Mouse (Mus musculus): Measurements from ENCODE around the gene Cpeb3. TPM values are rescaled to one million over a fixed set of nuclear protein-coding genes. Genes with fewer than 3 reads are reported as not detected.

Cpeb3 gene
- polyA plus RNA-seq, 1 experiment from 2014 or later: 1.2 TPM

GRCm38 (mm10) chr19:37069243-37069642, 139.2 kb downstream of the Cpeb3 start:
- no peaks in the 10 kb centered on the region for H3K36me3 ChIP-seq
- H3K4me3 ChIP-seq: no peak overlapping the region
- DNase-seq (ENCODE audit: low spot score): no peak
- H3K4me1 ChIP-seq: 0 out of 2 replicates have a peak, but pooled peaks cover 2% of the 10 kb centered on the region
- no peak overlapping the region for H3K27ac ChIP-seq (replicated peaks)
- no peaks in the 10 kb centered on the region for H3K9me3 ChIP-seq (replicated peaks)
- H3K27me3 ChIP-seq (ENCODE audit: low read depth, poor library complexity, severe bottlenecking): no peaks in the 10 kb centered on the region
- 86% methylated on average over 4 of the region's 4 CpGs for WGBS

GRCm38 (mm10) chr19:37060078-37060477, 148.3 kb downstream of the Cpeb3 start:
- 92% methylated on average over 4 of the region's 4 CpGs for WGBS
- Histone ChIP-seq H3K4me1 (peaks cover 3% of the 10 kb centered on the region; the same call in 1 of the 2 replicates), H3K27ac (replicated peaks) (no peak overlapping the region), H3K36me3 (no peaks in the 10 kb centered on the region), H3K9me3 (replicated peaks) (no peaks in the 10 kb centered on the region), H3K27me3 (ENCODE audit: low read depth, poor library complexity, severe bottlenecking) (no peaks in the 10 kb centered on the region), H3K4me3 (no peak overlapping the region)
- no peak for DNase-seq (ENCODE audit: low spot score)

DNA sequence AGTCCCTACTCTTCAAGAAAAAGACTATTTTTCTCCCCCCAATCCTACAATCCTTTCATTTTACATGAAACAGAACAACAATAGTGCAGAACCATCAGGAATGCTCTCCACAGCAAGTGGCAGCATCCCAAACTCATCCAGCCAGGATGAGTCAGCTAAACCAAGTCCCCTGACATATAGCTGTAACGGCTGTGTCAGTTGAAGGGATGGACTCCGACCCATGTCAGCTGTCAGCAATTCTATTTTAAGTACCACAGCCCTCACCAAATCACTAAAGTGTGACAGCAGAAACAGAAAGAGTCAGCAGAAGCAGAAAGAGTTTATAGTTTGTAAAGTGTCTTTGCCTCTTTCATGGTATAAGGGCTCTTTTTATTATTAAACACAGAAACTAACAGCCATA, 148.8 kb downstream of the Cpeb3 start:
- no peaks in the 10 kb centered on the region for H3K36me3 ChIP-seq
- no peak overlapping the region for H3K27ac ChIP-seq (replicated peaks)
- 72% methylated on average over 2 of the region's 2 CpGs for WGBS
- no peaks in the 10 kb centered on the region for H3K9me3 ChIP-seq (replicated peaks)
- H3K4me3 ChIP-seq: no peak overlapping the region
- H3K4me1 ChIP-seq: peaks cover 3% of the 10 kb centered on the region; the same call in 1 of the 2 replicates
- no peaks in the 10 kb centered on the region for H3K27me3 ChIP-seq (ENCODE audit: low read depth, poor library complexity, severe bottlenecking)
- no peak for DNase-seq (ENCODE audit: low spot score)

DNA sequence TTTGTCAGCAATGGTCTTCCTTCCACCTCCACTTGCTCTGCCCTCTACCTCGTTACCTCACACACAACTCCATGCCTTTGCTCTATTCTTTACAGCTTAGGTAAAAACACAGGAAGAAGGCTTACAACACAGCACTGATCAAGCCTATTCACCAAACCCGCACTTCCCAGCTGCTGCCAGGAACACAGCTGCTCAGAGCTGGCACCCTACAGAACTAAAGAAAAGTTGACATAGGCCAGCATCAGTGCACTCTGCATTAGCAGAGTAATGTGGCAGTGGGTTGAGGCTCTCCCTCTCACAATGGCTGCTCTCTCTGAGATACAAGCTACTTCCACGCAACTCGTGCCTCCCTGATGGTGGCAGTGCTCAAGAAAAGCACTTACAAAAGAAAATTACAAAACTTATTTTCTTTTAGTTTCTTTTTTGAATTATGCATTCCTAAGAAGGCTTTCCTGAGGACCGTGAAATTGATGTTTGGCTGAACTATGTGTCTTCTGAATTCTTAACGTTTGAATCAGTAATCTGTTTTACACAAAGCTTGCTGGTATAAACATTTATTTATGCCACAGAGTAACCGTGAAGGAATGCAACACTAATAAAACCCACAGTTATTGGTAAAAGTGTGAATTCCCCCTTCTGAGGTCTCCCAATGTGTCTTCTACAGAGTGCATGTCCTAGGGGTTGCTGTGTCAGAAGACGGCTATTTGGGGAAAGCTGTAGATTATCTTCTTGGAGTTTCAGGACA, 151.1 kb downstream of the Cpeb3 start:
- H3K9me3 ChIP-seq (replicated peaks): no peaks in the 10 kb centered on the region
- H3K27me3 ChIP-seq (ENCODE audit: low read depth, poor library complexity, severe bottlenecking): no peaks in the 10 kb centered on the region
- H3K4me3 ChIP-seq: no peak overlapping the region
- H3K36me3 ChIP-seq: no peaks in the 10 kb centered on the region
- H3K4me1 ChIP-seq: peaks cover 3% of the 10 kb centered on the region; the same call in 1 of the 2 replicates
- WGBS: 87% methylated on average over 8 of the region's 8 CpGs
- DNase-seq (ENCODE audit: low spot score): no peak
- H3K27ac ChIP-seq (replicated peaks): no peak overlapping the region

GRCm38 (mm10) chr19:37055976-37056556, 152.3 kb downstream of the Cpeb3 start:
- H3K27ac ChIP-seq (replicated peaks): no peak overlapping the region
- H3K9me3 ChIP-seq (replicated peaks): no peaks in the 10 kb centered on the region
- H3K4me1 ChIP-seq: peaks cover 3% of the 10 kb centered on the region; the same call in 1 of the 2 replicates
- 84% methylated on average over 4 of the region's 4 CpGs for WGBS
- no peak for DNase-seq (ENCODE audit: low spot score)
- no peak overlapping the region for H3K4me3 ChIP-seq
- no peaks in the 10 kb centered on the region for H3K36me3 ChIP-seq
- H3K27me3 ChIP-seq (ENCODE audit: low read depth, poor library complexity, severe bottlenecking): no peaks in the 10 kb centered on the region

GRCm38 (mm10) chr19:37050643-37051345, 157.6 kb downstream of the Cpeb3 start:
- H3K4me3 ChIP-seq: no peak overlapping the region
- WGBS: 82% methylated on average over 4 of the region's 4 CpGs
- H3K9me3 ChIP-seq (replicated peaks): no peaks in the 10 kb centered on the region
- H3K36me3 ChIP-seq: no peaks in the 10 kb centered on the region
- no peaks in the 10 kb centered on the region for H3K27me3 ChIP-seq (ENCODE audit: low read depth, poor library complexity, severe bottlenecking)
- H3K27ac ChIP-seq (replicated peaks): no peak overlapping the region
- DNase-seq (ENCODE audit: low spot score): peak; percentile 19
- no peaks in the 10 kb centered on the region for H3K4me1 ChIP-seq

DNA sequence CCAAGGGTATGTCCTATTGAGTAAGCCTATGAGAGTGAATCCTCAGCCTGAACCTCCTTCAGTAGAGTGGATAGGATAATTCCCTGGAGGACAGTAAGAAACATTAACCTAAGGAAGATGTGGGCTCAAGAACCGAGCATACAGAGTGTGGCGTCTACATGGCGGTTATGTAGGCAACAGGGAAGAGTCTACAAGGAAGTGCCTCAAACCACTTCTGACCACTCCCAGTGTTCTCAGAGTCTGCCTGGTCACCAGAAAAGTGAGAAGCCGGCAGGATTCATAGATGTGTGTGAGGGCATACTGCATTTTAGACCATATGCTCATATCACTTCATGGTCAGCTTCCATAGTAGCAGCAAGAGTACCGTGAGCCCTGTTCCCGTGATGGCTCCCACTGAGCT, 159.9 kb downstream of the Cpeb3 start:
- Histone ChIP-seq H3K9me3 (replicated peaks) (no peaks in the 10 kb centered on the region), H3K36me3 (no peaks in the 10 kb centered on the region), H3K27me3 (ENCODE audit: low read depth, poor library complexity, severe bottlenecking) (no peaks in the 10 kb centered on the region), H3K4me1 (no peaks in the 10 kb centered on the region), H3K27ac (replicated peaks) (no peak overlapping the region), H3K4me3 (no peak overlapping the region)
- WGBS: 92% methylated on average over 6 of the region's 6 CpGs
- no peak for DNase-seq (ENCODE audit: low spot score)

- no peaks in the 10 kb centered on the region for H3K9me3 ChIP-seq (replicated peaks)
- no peaks in the 10 kb centered on the region for H3K36me3 ChIP-seq
- no peak overlapping the region for H3K27ac ChIP-seq (replicated peaks)
- no peaks in the 10 kb centered on the region for H3K27me3 ChIP-seq (ENCODE audit: low read depth, poor library complexity, severe bottlenecking)
- no peak overlapping the region for H3K4me3 ChIP-seq
- WGBS: 89% methylated on average over 10 of the region's 10 CpGs
- no peaks in the 10 kb centered on the region for H3K4me1 ChIP-seq
- no peak for DNase-seq (ENCODE audit: low spot score)
Measured at GRCm38 (mm10) chr19:37044431-37044830, 164.0 kb downstream of the Cpeb3 start.

DNA sequence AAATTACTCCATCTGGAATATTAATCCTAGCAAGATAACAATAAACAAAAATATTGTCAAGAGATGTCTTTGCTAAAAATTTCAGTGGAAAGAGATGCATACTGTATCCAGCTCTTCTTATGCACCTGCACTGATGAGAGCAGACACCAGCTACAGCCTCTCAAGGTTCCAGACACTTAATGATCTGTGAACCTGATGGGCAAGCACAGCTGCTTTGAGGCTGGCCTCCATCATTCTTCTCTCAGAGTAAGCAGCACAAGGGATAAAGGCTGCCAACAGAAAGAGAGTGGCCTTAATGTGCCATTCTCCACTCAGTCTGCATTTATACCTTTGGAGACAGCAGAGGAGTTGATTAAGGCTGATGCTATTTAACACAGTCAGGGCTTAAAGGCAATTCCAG, 167.5 kb downstream of the Cpeb3 start:
- Histone ChIP-seq H3K36me3 (no peaks in the 10 kb centered on the region), H3K27me3 (ENCODE audit: low read depth, poor library complexity, severe bottlenecking) (no peaks in the 10 kb centered on the region), H3K4me3 (no peak overlapping the region), H3K27ac (replicated peaks) (no peak overlapping the region), H3K9me3 (replicated peaks) (no peaks in the 10 kb centered on the region), H3K4me1 (no peaks in the 10 kb centered on the region)
- DNase-seq (ENCODE audit: low spot score): no peak

DNA sequence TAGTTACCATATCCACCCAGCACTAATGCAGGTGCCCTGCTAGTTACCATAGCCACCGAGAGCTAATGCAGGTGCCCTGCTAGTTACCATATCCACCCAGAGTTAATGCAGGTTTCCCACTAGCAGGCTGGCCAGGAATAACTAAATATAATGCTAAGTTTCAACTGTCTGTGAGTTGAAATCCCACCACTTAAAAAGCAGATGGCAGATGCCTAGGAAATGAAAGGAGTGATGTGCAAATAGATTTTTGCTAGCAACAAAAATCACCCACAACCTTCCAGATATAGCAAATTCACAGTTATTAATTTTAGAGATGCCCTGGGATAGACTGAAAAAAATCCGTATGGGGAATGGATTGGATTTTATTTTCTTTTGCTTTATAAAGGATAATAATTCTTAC, 176.0 kb downstream of the Cpeb3 start:
- H3K9me3 ChIP-seq (replicated peaks): no peaks in the 10 kb centered on the region
- H3K27ac ChIP-seq (replicated peaks): no peak overlapping the region
- no peaks in the 10 kb centered on the region for H3K27me3 ChIP-seq (ENCODE audit: low read depth, poor library complexity, severe bottlenecking)
- H3K4me1 ChIP-seq: no peaks in the 10 kb centered on the region
- WGBS: 81% methylated on average over 2 of the region's 2 CpGs
- H3K4me3 ChIP-seq: no peak overlapping the region
- H3K36me3 ChIP-seq: no peaks in the 10 kb centered on the region
- DNase-seq (ENCODE audit: low spot score): no peak

DNA sequence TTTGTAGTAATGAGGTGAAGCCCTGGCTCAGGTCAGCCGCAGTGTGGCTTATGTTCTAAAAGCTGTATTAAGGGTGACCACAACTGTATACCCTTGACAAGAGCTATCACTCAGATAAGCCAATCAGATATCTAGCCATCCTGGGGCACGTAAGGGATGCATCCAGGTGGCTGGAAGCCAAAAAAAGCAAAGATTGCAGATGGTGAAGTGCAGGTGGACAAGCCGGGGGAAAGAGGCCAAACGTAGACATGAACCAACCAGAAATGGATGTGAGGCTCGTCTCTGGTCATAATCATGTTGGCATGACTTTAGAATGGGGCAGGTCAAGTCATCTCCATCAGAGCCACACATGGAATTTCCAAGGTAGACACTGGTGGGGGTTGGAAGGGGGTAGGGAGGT, 177.0 kb downstream of the Cpeb3 start:
- H3K27me3 ChIP-seq (ENCODE audit: low read depth, poor library complexity, severe bottlenecking): no peaks in the 10 kb centered on the region
- H3K27ac ChIP-seq (replicated peaks): no peak overlapping the region
- no peak overlapping the region for H3K4me3 ChIP-seq
- H3K4me1 ChIP-seq: no peaks in the 10 kb centered on the region
- no peaks in the 10 kb centered on the region for H3K9me3 ChIP-seq (replicated peaks)
- DNase-seq (ENCODE audit: low spot score): no peak
- WGBS: 90% methylated on average over 5 of the region's 5 CpGs
- H3K36me3 ChIP-seq: no peaks in the 10 kb centered on the region

- 90% methylated on average over 6 of the region's 6 CpGs for whole genome bisulfite sequencing
Measured at GRCm38 (mm10) chr19:37029771-37030170, 178.6 kb downstream of the Cpeb3 start.

GRCm38 (mm10) chr19:37026408-37026807, 182.0 kb downstream of the Cpeb3 start:
- no peaks in the 10 kb centered on the region for H3K36me3 ChIP-seq
- no peak overlapping the region for H3K4me3 ChIP-seq
- DNase-seq (ENCODE audit: low spot score): no peak
- no peak overlapping the region for H3K27ac ChIP-seq (replicated peaks)
- no peaks in the 10 kb centered on the region for H3K9me3 ChIP-seq (replicated peaks)
- 91% methylated on average over 11 of the region's 11 CpGs for WGBS
- H3K27me3 ChIP-seq (ENCODE audit: low read depth, poor library complexity, severe bottlenecking): no peaks in the 10 kb centered on the region
- peaks cover 15% of the 10 kb centered on the region for H3K4me1 ChIP-seq

More at GRCm38 (mm10) chr19:37029771-37030170, 178.6 kb downstream of the Cpeb3 start:
- DNase-seq (ENCODE audit: low spot score): no peak
- H3K4me1 ChIP-seq: peaks cover 6% of the 10 kb centered on the region; the same call in 1 of the 2 replicates
- H3K27me3 ChIP-seq (ENCODE audit: low read depth, poor library complexity, severe bottlenecking): no peaks in the 10 kb centered on the region
- no peaks in the 10 kb centered on the region for H3K9me3 ChIP-seq (replicated peaks)
- H3K27ac ChIP-seq (replicated peaks): no peak overlapping the region
- no peaks in the 10 kb centered on the region for H3K36me3 ChIP-seq
- H3K4me3 ChIP-seq: no peak overlapping the region
